Mouse (Mus musculus): ENCODE results near the gene Pld6.
"Not testable (repeated sequence)": the region's sequence is repeated elsewhere in the genome, so short reads cannot be mapped to it uniquely, and the experiment has no call there.

The Pld6 gene

DNA sequence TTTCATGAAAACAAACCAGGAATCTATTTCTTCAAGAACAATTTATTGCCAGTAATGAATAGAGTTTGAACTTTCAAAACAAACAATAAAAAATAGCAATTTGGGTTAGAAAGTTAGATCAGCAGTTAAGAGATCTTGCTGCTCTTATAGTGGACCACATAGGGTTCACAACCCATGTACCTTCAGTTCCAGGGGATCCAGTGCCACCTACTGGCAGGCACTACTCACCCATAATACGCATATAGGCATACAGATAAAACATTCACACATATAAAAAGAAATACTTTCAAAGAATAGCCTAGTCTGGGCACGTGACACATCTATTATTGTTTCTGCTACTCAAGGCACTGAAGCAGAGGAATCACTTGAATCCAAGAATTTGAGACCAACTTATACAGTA is 40.8 kb downstream of the Pld6 start:
- DNase-seq (ENCODE audit: extremely low spot score, low spot score), result no peak

DNA sequence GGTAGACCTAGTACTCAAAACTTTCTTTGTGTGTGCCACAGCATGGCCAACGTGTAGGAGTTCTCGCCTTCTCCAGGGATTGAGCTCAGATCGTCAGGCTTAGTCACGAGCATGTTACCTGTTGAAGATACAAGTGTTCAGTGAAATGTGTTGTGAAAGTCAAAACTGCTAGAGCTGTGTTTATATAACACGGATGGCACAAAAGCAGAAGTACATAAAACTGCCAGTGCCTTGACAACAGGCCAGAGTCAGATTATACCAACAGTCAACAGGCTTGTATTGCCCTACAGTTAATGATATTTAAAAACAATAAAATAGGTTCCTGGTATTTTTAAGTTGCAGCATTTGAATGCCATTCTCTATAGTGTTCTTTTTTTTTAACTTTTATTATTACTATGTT is 41.6 kb downstream of the Pld6 start:
- no peak for DNase-seq (ENCODE audit: extremely low spot score, low spot score)

DNA sequence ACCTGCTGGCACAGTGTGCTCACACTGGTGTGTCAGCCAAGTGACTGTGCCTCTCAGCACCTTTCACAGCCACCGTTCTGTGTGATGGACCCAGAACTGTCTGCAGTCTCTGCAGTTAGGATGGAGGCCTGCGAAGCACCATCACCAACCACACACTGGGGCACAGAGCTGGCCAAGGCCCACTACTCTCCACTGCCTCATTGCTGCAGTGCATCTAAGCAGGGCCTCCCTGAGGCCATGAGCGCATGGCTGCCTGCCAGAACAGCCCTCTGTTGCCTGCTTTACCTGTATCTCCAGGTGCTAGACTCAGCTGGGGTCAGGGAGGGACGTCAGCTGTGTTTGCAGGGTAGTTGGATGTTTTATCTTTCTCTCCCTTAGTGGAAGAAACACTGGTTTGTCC is 43.1 kb downstream of the Pld6 start:
- no peak for DNase-seq (ENCODE audit: extremely low spot score, low spot score)

DNA sequence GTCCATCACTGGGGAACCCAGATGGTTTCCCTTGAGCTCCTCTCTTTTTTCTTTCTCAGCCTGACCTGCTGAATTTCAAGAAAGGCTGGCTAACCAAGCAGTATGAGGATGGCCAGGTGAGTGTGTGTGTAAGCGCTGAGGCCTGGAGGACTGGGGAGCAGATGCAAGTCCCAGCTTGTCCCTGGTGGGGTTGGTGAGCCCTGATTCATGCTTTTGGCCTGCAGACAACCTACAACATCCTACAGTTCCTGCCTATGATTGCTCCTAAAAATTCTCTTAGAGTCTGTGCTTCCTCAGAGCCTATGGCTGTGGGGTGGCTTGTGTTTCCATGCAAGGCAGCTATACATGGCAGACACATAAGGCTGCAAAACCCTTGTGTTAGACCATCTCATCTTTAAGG is 43.7 kb downstream of the Pld6 start:
- DNase-seq (ENCODE audit: extremely low spot score, low spot score), result no peak

DNA sequence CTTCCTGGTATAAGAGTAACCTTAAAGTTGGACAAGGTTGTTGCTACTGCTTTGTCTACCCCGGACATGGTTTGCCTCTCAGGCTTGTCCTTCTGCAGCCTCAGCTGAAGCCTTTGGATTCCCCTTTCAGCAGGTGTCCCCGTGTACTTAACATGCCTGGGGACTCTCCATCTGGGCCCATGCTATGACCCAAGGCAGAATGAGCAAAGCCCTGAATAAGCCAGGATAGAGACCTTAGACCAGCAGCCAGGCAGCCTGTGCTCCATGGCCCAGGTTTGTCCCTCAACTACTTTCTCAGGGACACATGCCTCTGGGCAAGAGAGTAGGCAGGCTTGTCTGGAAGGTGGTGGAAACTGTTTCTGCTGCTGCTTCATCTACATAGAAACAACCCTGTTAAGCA is 44.1 kb downstream of the Pld6 start:
- DNase-seq (ENCODE audit: extremely low spot score, low spot score), result no peak

DNA sequence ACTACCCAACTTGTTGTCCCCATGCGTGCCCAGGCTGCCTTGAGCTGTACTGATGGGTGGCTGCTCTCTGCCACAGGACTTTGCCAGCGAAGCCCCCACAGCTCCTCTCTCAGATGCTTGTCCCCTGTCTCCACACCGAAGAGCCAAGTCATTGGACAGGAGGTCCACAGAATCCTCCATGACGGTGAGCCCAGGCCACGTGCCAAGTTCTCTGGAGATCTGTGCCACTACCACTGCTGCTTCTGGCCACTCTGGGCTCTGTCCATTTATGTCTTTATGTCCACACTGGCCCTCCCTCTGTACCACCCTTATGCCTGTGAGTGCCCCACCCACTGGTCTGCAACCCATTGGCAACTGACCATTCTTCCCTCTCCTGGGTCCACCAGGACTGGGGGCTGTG is 45.5 kb downstream of the Pld6 start:
- DNase-seq (ENCODE audit: extremely low spot score, low spot score), result no peak

DNA sequence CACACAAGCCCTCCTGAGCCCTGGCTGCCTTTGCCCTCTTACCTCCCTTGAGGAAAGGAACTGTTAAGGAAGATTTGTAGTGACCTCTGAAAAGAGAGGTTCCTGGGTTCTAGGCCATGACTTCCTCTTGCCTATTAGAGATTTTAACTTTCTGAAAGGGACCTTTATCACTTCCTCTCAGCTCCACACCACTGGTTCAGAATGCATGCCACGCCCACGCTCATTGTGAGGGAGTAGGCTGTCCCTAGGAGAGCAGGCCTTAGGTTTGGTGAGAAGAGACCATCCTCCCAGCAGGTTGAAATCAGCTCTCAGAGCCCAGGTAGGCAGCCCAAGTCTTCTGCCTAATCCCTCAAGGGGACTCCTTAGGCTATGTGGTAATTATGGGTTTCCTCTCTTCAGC is 47.4 kb downstream of the Pld6 start:
- DNase-seq (ENCODE audit: extremely low spot score, low spot score), result no peak

DNA sequence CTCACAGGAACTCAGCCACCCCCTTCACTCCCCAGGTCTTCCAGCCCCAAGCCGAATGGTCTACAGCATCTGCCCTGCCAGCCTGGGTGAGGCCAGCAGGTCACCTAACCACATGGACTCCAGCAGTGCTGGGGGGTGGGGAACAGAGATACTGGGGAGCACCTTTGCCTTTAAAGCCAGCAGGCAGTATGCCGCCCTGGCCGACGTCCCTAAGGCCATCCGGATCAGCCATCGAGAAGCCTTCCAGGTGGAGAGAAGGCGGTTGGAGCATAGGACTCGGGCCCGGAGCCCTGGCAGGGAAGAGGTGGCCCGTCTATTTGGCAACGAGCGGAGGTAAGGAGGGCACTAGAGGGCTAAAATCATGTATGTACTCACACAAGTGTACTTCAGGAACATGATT is 50.2 kb downstream of the Pld6 start:
- no peak for DNase-seq (ENCODE audit: extremely low spot score, low spot score)

DNA sequence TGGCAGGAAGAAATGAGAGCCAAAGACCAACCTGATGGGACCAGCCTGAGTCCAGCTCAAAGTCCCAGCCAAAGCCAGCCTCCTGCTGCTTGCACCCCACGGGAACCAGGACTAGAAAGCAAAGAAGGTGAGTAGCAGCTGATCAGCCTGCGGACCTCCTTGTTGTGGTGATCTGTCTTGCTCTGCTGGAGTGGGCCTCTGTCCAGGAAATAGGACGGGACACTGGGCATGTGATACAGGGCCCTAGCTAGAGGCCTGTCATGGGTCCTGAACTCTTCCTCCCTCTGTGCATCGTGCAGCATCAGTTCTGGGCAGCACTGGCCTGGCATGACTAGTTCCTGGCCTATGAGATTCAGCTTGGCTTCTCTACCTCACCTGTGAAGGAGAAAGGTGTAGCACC is 51.5 kb downstream of the Pld6 start:
- not testable (repeated sequence) for DNase-seq (ENCODE audit: extremely low spot score, low spot score)

DNA sequence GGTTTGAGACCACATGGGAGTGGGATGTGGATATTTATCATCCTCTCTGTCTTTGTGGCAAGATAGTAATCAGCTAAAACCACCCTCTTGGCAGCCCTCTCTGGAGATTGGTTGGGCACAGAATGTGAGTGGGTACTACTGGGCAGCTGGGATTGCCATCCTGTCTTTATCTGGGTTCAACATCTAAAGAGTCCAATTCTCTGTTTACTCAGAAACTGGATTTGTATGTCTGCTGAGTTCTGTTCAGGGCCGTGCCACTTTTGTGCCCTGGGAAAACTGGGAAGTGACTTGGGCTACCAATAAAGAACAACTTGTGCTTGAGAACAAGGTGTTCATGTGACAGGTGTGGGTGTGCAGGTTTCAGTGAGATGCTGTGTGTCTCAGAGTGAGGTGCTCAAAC is 53.1 kb downstream of the Pld6 start:
- DNase-seq (ENCODE audit: extremely low spot score, low spot score), result no peak
